Mouse (Mus musculus): ENCODE results near the gene Jmjd6. TPM values are rescaled to one million over a fixed set of nuclear protein-coding genes. Genes with fewer than 3 reads are reported as not detected.

The Jmjd6 gene
- polyA plus RNA-seq, 1 experiment from 2014 or later, result 65.7 TPM

- Histone ChIP-seq H3K27me3 (no peaks in the 10 kb centered on the region), H3K9ac (no peak overlapping the region), H3K4me1 (no peaks in the 10 kb centered on the region), H3K9me3 (no peaks in the 10 kb centered on the region), H3K27ac (no peak overlapping the region), H3K4me3 (no peak overlapping the region), H3K4me2 (no peak overlapping the region), H3K36me3 (peaks cover 36% of the 10 kb centered on the region)
- ATAC-seq (ENCODE audit: borderline replicate concordance, extremely low read depth, low FRiP score, low TSS enrichment), result no peak
- 66% methylated on average over 8 of the region's 8 CpGs for WGBS
Observed at GRCm38 (mm10) chr11:116869223-116869622, 26.0 kb upstream of the Jmjd6 start.

GRCm38 (mm10) chr11:116868129-116868528 is 24.9 kb upstream of the Jmjd6 start:
- H3K4me3 ChIP-seq, result no peak overlapping the region
- no peaks in the 10 kb centered on the region for H3K27me3 ChIP-seq
- H3K4me1 ChIP-seq, result no peaks in the 10 kb centered on the region
- H3K27ac ChIP-seq, result no peak overlapping the region
- H3K36me3 ChIP-seq, result peaks cover 34% of the 10 kb centered on the region
- ATAC-seq (ENCODE audit: borderline replicate concordance, extremely low read depth, low FRiP score, low TSS enrichment), result no peak
- 69% methylated on average over 3 of the region's 3 CpGs for WGBS
- no peaks in the 10 kb centered on the region for H3K9me3 ChIP-seq
- no peak overlapping the region for H3K9ac ChIP-seq
- H3K4me2 ChIP-seq, result no peak overlapping the region

- Histone ChIP-seq H3K27ac (no peak overlapping the region), H3K9ac (no peak overlapping the region), H3K4me3 (no peak overlapping the region), H3K4me1 (no peaks in the 10 kb centered on the region), H3K9me3 (no peaks in the 10 kb centered on the region), H3K27me3 (no peaks in the 10 kb centered on the region), H3K4me2 (no peak overlapping the region), H3K36me3 (peaks cover 39% of the 10 kb centered on the region)
- ATAC-seq (ENCODE audit: borderline replicate concordance, extremely low read depth, low FRiP score, low TSS enrichment), result no peak
- WGBS, result 69% methylated on average over 12 of the region's 12 CpGs
Observed at GRCm38 (mm10) chr11:116865945-116866585, 22.8 kb upstream of the Jmjd6 start.

- ATAC-seq (ENCODE audit: borderline replicate concordance, extremely low read depth, low FRiP score, low TSS enrichment), result no peak
Observed at GRCm38 (mm10) chr11:116864444-116864843, 21.2 kb upstream of the Jmjd6 start.

GRCm38 (mm10) chr11:116857183-116857850 is 14.1 kb upstream of the Jmjd6 start:
- 51% methylated on average over 12 of the region's 12 CpGs for WGBS
- no peak overlapping the region for H3K9ac ChIP-seq
- ATAC-seq (ENCODE audit: borderline replicate concordance, extremely low read depth, low FRiP score, low TSS enrichment), result no peak

More at GRCm38 (mm10) chr11:116864444-116864843, 21.2 kb upstream of the Jmjd6 start:
- peaks cover 44% of the 10 kb centered on the region for H3K36me3 ChIP-seq
- no peak overlapping the region for H3K4me3 ChIP-seq
- H3K9me3 ChIP-seq, result no peaks in the 10 kb centered on the region
- WGBS, result 46% methylated on average over 10 of the region's 10 CpGs
- H3K4me1 ChIP-seq, result no peaks in the 10 kb centered on the region
- H3K9ac ChIP-seq, result no peak overlapping the region
- H3K27ac ChIP-seq, result no peak overlapping the region
- no peak overlapping the region for H3K4me2 ChIP-seq
- no peaks in the 10 kb centered on the region for H3K27me3 ChIP-seq

GRCm38 (mm10) chr11:116854279-116854678 is 11.0 kb upstream of the Jmjd6 start:
- peaks cover 25% of the 10 kb centered on the region for H3K4me1 ChIP-seq
- H3K4me2 ChIP-seq, result peak overlapping the region; percentile 66
- H3K4me3 ChIP-seq, result peak overlapping the region; percentile 84
- peaks cover 23% of the 10 kb centered on the region for H3K36me3 ChIP-seq
- H3K27me3 ChIP-seq, result no peaks in the 10 kb centered on the region
- whole genome bisulfite sequencing, result 25% methylated on average over 10 of the region's 10 CpGs
- no peak overlapping the region; the same call in 1 of the 2 replicates for H3K27ac ChIP-seq
- peak overlapping the region; percentile 95 for H3K9ac ChIP-seq
- ATAC-seq (ENCODE audit: borderline replicate concordance, extremely low read depth, low FRiP score, low TSS enrichment), result no peak
- no peaks in the 10 kb centered on the region for H3K9me3 ChIP-seq

More at GRCm38 (mm10) chr11:116857183-116857850, 14.1 kb upstream of the Jmjd6 start:
- H3K9me3 ChIP-seq, result no peaks in the 10 kb centered on the region
- H3K27me3 ChIP-seq, result no peaks in the 10 kb centered on the region
- H3K4me1 ChIP-seq, result peaks cover 11% of the 10 kb centered on the region
- no peak overlapping the region for H3K4me2 ChIP-seq
- no peak overlapping the region for H3K27ac ChIP-seq
- H3K4me3 ChIP-seq, result no peak overlapping the region
- H3K36me3 ChIP-seq, result peaks cover 22% of the 10 kb centered on the region

- peak overlapping the region; percentile 66 for H3K4me2 ChIP-seq
- H3K4me1 ChIP-seq, result peaks cover 31% of the 10 kb centered on the region
- peak; percentile 92 for ATAC-seq (ENCODE audit: borderline replicate concordance, extremely low read depth, low FRiP score, low TSS enrichment)
- peak overlapping the region; percentile 84 for H3K4me3 ChIP-seq
- peak overlapping the region; percentile 100 for H3K27ac ChIP-seq
- H3K36me3 ChIP-seq, result peaks cover 29% of the 10 kb centered on the region
- no peaks in the 10 kb centered on the region for H3K27me3 ChIP-seq
- no peaks in the 10 kb centered on the region for H3K9me3 ChIP-seq
- WGBS, result under 1% methylated on average over 36 of the region's 36 CpGs
- peak overlapping the region; percentile 95 for H3K9ac ChIP-seq
Observed at GRCm38 (mm10) chr11:116853512-116853928, 10.3 kb upstream of the Jmjd6 start.

GRCm38 (mm10) chr11:116852891-116853511 is 9.8 kb upstream of the Jmjd6 start, which contains the start of gene Srsf2:
Srsf2 (minus strand) TSS chr11:116853094.
- Histone ChIP-seq H3K4me1 (peaks cover 32% of the 10 kb centered on the region), H3K27ac (peak within 1 kb of the TSS; percentile 100), H3K9ac (peak within 1 kb of the TSS; percentile 95), H3K9me3 (no peaks in the 10 kb centered on the region), H3K4me3 (peak within 1 kb of the TSS; percentile 84), H3K36me3 (peaks cover 34% of the 10 kb centered on the region), H3K4me2 (peak within 1 kb of the TSS; percentile 77), H3K27me3 (no peaks in the 10 kb centered on the region)
- ATAC-seq (ENCODE audit: borderline replicate concordance, extremely low read depth, low FRiP score, low TSS enrichment), result peak; percentile 92
- under 1% methylated on average over 74 of the region's 74 CpGs for WGBS

GRCm38 (mm10) chr11:116852291-116852890 is 9.1 kb upstream of the Jmjd6 start, which contains the start of gene Mfsd11:
Mfsd11 (plus strand) TSS chr11:116852440.
- H3K36me3 ChIP-seq, result peaks cover 38% of the 10 kb centered on the region
- WGBS, result under 1% methylated on average over 80 of the region's 91 CpGs
- no peaks in the 10 kb centered on the region for H3K27me3 ChIP-seq
- peak within 1 kb of the TSS; percentile 100 for H3K27ac ChIP-seq
- peak within 1 kb of the TSS; percentile 77 for H3K4me2 ChIP-seq
- H3K9ac ChIP-seq, result peak within 1 kb of the TSS; percentile 95
- ATAC-seq (ENCODE audit: borderline replicate concordance, extremely low read depth, low FRiP score, low TSS enrichment), result peak; percentile 70
- no peaks in the 10 kb centered on the region for H3K9me3 ChIP-seq
- H3K4me3 ChIP-seq, result peak within 1 kb of the TSS; percentile 84
- H3K4me1 ChIP-seq, result peaks cover 32% of the 10 kb centered on the region

GRCm38 (mm10) chr11:116851576-116852290 is 8.5 kb upstream of the Jmjd6 start:
- no peak for ATAC-seq (ENCODE audit: borderline replicate concordance, extremely low read depth, low FRiP score, low TSS enrichment)
- no peaks in the 10 kb centered on the region for H3K9me3 ChIP-seq
- peaks cover 32% of the 10 kb centered on the region for H3K4me1 ChIP-seq
- under 1% methylated on average over 29 of the region's 29 CpGs for WGBS
- peak overlapping the region; percentile 84 for H3K4me3 ChIP-seq
- H3K4me2 ChIP-seq, result peak overlapping the region; percentile 77
- H3K27ac ChIP-seq, result peak overlapping the region; percentile 100
- peak overlapping the region; percentile 95 for H3K9ac ChIP-seq
- peaks cover 38% of the 10 kb centered on the region for H3K36me3 ChIP-seq
- H3K27me3 ChIP-seq, result no peaks in the 10 kb centered on the region

GRCm38 (mm10) chr11:116850833-116851477 is 7.7 kb upstream of the Jmjd6 start:
- Histone ChIP-seq H3K27ac (peak overlapping the region; percentile 100; the same call in 1 of the 2 replicates), H3K27me3 (no peaks in the 10 kb centered on the region), H3K9ac (peak overlapping the region; percentile 95), H3K4me1 (peaks cover 32% of the 10 kb centered on the region), H3K4me2 (peak overlapping the region; percentile 77), H3K36me3 (peaks cover 38% of the 10 kb centered on the region), H3K9me3 (no peaks in the 10 kb centered on the region), H3K4me3 (peak overlapping the region; percentile 84)
- WGBS, result 26% methylated on average over 6 of the region's 6 CpGs
- ATAC-seq (ENCODE audit: borderline replicate concordance, extremely low read depth, low FRiP score, low TSS enrichment), result no peak
